Mouse (Mus musculus) lung, adult 2 months (tissue): ENCODE results near the gene Rab3ip.

Experiments used
- CTCF ChIP-seq: fragments of 200-500 bp; IDR thresholded peaks from 2 replicates; pipeline ENCODE4 v1.5.1; 2011; ENCODE audit warnings: mild to moderate bottlenecking, low read length, control low read depth; ENCODE audit not compliant: insufficient read depth
- POLR2A ChIP-seq: fragments of 200-500 bp; IDR thresholded peaks from 2 replicates; pipeline ENCODE4 v1.6.1; 2011; ENCODE audit warnings: low read depth, mild to moderate bottlenecking, control low read depth, low read length, borderline replicate concordance; ENCODE audit errors: extremely low read depth

GRCm38 (mm10) chr10:116919368-116920317, 30.9 kb downstream of the Rab3ip start:
- TF ChIP-seq POLR2A (no peak), CTCF (no peak)
